Mouse (Mus musculus) heart, adult 2 months (tissue): ENCODE results near the gene 1700029I15Rik.

ENCODE experiments used
- CTCF ChIP-seq: fragments of 200-600 bp; IDR thresholded peaks from 2 replicates; pipeline ENCODE4 v1.8.1; 2022; ENCODE audit warnings: antibody characterized with exemption, mild to moderate bottlenecking, moderate library complexity
- EP300 ChIP-seq: fragments of 200-500 bp; IDR thresholded peaks from 2 replicates; pipeline ENCODE4 v1.6.1; 2011; ENCODE audit warnings: low read depth, low read length, control low read depth; ENCODE audit not compliant: insufficient read depth
- POLR2A ChIP-seq: fragments of 200-500 bp; IDR thresholded peaks from 2 replicates; pipeline ENCODE4 v1.6.1; 2011; ENCODE audit warnings: mild to moderate bottlenecking, low read depth, low read length, control low read depth; ENCODE audit not compliant: insufficient read depth

- TF ChIP-seq EP300 (peak; percentile 66; the same call in 1 of the 2 replicates), CTCF (no peak), POLR2A (peak; percentile 50)
Observed at GRCm38 (mm10) chr2:92424462-92425308, 42.3 kb downstream of the 1700029I15Rik start.
